Mouse (Mus musculus) midbrain, embryonic 13.5 days (tissue): ENCODE results near the gene Mmp24. TPM values are rescaled to one million over a fixed set of nuclear protein-coding genes. Genes with fewer than 3 reads are reported as not detected.

Source experiments
- ATAC-seq: fragments of 200-750 bp; cut with Nextera tagmentation; 2 replicates; pipeline ENCODE4 v1.8.0; 2017; ENCODE audit warnings: mild to moderate bottlenecking, moderate TSS enrichment, moderate library complexity
- H3K27ac ChIP-seq: fragments of 300-500 bp; sonication (generic); 2 replicates; pipeline ENCODE4 v1.5.1; 2015; ENCODE audit warnings: inconsistent platforms, mild to moderate bottlenecking, moderate library complexity
- H3K27me3 ChIP-seq: fragments of 300-500 bp; sonication (generic); 2 replicates; pipeline ENCODE4 v1.6.1; 2015; ENCODE audit warnings: mild to moderate bottlenecking, inconsistent platforms
- H3K36me3 ChIP-seq: fragments of 300-500 bp; sonication (generic); 2 replicates; pipeline ENCODE4 v1.6.1; 2015; ENCODE audit warnings: mild to moderate bottlenecking, inconsistent platforms
- H3K4me1 ChIP-seq: fragments of 300-500 bp; sonication (generic); replicated peaks from 2 replicates; pipeline ENCODE4 v1.6.1; 2015; ENCODE audit warnings: inconsistent platforms
- H3K4me2 ChIP-seq: fragments of 300-500 bp; sonication (generic); replicated peaks from 2 replicates; pipeline ENCODE4 v1.6.1; 2015; ENCODE audit warnings: moderate library complexity, mild to moderate bottlenecking, inconsistent platforms
- H3K4me3 ChIP-seq: fragments of 300-500 bp; sonication (generic); replicated peaks from 2 replicates; pipeline ENCODE4 v1.5.1; 2015; ENCODE audit warnings: mild to moderate bottlenecking, inconsistent platforms
- H3K9ac ChIP-seq: fragments of 300-500 bp; sonication (generic); replicated peaks from 2 replicates; pipeline ENCODE4 v1.6.1; 2015; ENCODE audit warnings: mild to moderate bottlenecking, inconsistent platforms
- H3K9me3 ChIP-seq: fragments of 300-500 bp; sonication (generic); 2 replicates; pipeline ENCODE4 v1.6.1; 2016; ENCODE audit warnings: mild to moderate bottlenecking, inconsistent platforms
- WGBS: fragments of 180-500 bp; shearing (Covaris S2); methylation state at CpG from one replicate; pipeline ENCODE4 v1.1.7; 2015; 5-methylcytosine and 5-hydroxymethylcytosine counted together
- polyA plus RNA-seq: library from polyadenylated mRNA; unstranded; fragments of >200 nt; fragmentation: Nextera tagmentation; extraction: Ambion mirVana; gene quantifications from 2 replicates; pipeline ENCODE4 v1.2.1, GENCODE M21; 2015

Gene Mmp24
- polyA plus RNA-seq, 1 experiment from 2014 or later = 9.4 TPM

- ATAC-seq = no peak
- peaks cover 38% of the 10 kb centered on the region for H3K4me1 ChIP-seq
- H3K9me3 ChIP-seq = no peaks in the 10 kb centered on the region
- no peak overlapping the region for H3K9ac ChIP-seq
- no peak overlapping the region for H3K4me3 ChIP-seq
- no peaks in the 10 kb centered on the region for H3K36me3 ChIP-seq
- peaks cover 20% of the 10 kb centered on the region for H3K27me3 ChIP-seq
- H3K4me2 ChIP-seq = 0 out of 2 replicates have a peak overlapping the region, but pooled peaks have one; percentile 7
- no peak overlapping the region for H3K27ac ChIP-seq
- 50% methylated on average over 6 of the region's 6 CpGs for WGBS
Measured at GRCm38 (mm10) chr2:155778004-155778403, 2.9 kb downstream of the Mmp24 start.

GRCm38 (mm10) chr2:155779066-155779465, 3.9 kb downstream of the Mmp24 start:
- peaks cover 38% of the 10 kb centered on the region for H3K4me1 ChIP-seq
- no peak overlapping the region for H3K27ac ChIP-seq
- H3K27me3 ChIP-seq = peaks cover 9% of the 10 kb centered on the region
- ATAC-seq = no peak
- H3K9ac ChIP-seq = no peak overlapping the region
- H3K4me2 ChIP-seq = no peak overlapping the region
- H3K9me3 ChIP-seq = no peaks in the 10 kb centered on the region
- no peak overlapping the region for H3K4me3 ChIP-seq
- H3K36me3 ChIP-seq = no peaks in the 10 kb centered on the region
- 59% methylated on average over 7 of the region's 7 CpGs for WGBS

- Histone ChIP-seq H3K4me1 (peaks cover 37% of the 10 kb centered on the region), H3K27me3 (peaks cover 5% of the 10 kb centered on the region; the same call in 1 of the 2 replicates), H3K27ac (no peak overlapping the region), H3K4me2 (no peak overlapping the region), H3K9ac (no peak overlapping the region), H3K4me3 (no peak overlapping the region), H3K9me3 (no peaks in the 10 kb centered on the region), H3K36me3 (no peaks in the 10 kb centered on the region)
- 87% methylated on average over 3 of the region's 3 CpGs for WGBS
- no peak for ATAC-seq
Measured at GRCm38 (mm10) chr2:155779506-155779905, 4.4 kb downstream of the Mmp24 start.

GRCm38 (mm10) chr2:155784534-155784933, 9.4 kb downstream of the Mmp24 start:
- H3K9ac ChIP-seq = no peak overlapping the region
- ATAC-seq = no peak
- WGBS = 76% methylated on average over 6 of the region's 6 CpGs
- H3K4me3 ChIP-seq = no peak overlapping the region
- H3K4me1 ChIP-seq = no peaks in the 10 kb centered on the region
- H3K36me3 ChIP-seq = no peaks in the 10 kb centered on the region
- H3K27ac ChIP-seq = no peak overlapping the region
- H3K27me3 ChIP-seq = no peaks in the 10 kb centered on the region
- no peaks in the 10 kb centered on the region for H3K9me3 ChIP-seq
- H3K4me2 ChIP-seq = no peak overlapping the region

GRCm38 (mm10) chr2:155786905-155787304, 11.8 kb downstream of the Mmp24 start:
- no peak overlapping the region for H3K4me2 ChIP-seq
- no peaks in the 10 kb centered on the region for H3K4me1 ChIP-seq
- H3K27ac ChIP-seq = no peak overlapping the region
- ATAC-seq = no peak
- H3K4me3 ChIP-seq = no peak overlapping the region
- H3K27me3 ChIP-seq = no peaks in the 10 kb centered on the region
- no peak overlapping the region for H3K9ac ChIP-seq
- H3K9me3 ChIP-seq = no peaks in the 10 kb centered on the region
- WGBS = 80% methylated on average over 5 of the region's 5 CpGs
- H3K36me3 ChIP-seq = no peaks in the 10 kb centered on the region

GRCm38 (mm10) chr2:155787949-155788931, 13.1 kb downstream of the Mmp24 start:
- H3K4me3 ChIP-seq = no peak overlapping the region
- no peak overlapping the region for H3K27ac ChIP-seq
- H3K9ac ChIP-seq = no peak overlapping the region
- 82% methylated on average over 18 of the region's 18 CpGs for WGBS
- H3K27me3 ChIP-seq = no peaks in the 10 kb centered on the region
- H3K4me1 ChIP-seq = 0 out of 2 replicates have a peak, but pooled peaks cover 3% of the 10 kb centered on the region
- no peak overlapping the region for H3K4me2 ChIP-seq
- 0 out of 2 replicates have a peak, but pooled peaks cover 3% of the 10 kb centered on the region for H3K36me3 ChIP-seq
- ATAC-seq = no peak
- H3K9me3 ChIP-seq = no peaks in the 10 kb centered on the region

- Histone ChIP-seq H3K9ac (no peak overlapping the region), H3K27ac (no peak overlapping the region), H3K4me3 (no peak overlapping the region), H3K36me3 (peaks cover 20% of the 10 kb centered on the region), H3K4me2 (0 out of 2 replicates have a peak overlapping the region, but pooled peaks have one; percentile 3), H3K4me1 (0 out of 2 replicates have a peak, but pooled peaks cover 3% of the 10 kb centered on the region), H3K9me3 (no peaks in the 10 kb centered on the region), H3K27me3 (no peaks in the 10 kb centered on the region)
- 29% methylated on average over 12 of the region's 12 CpGs for WGBS
- ATAC-seq = no peak
Measured at GRCm38 (mm10) chr2:155792899-155793298, 17.8 kb downstream of the Mmp24 start.

GRCm38 (mm10) chr2:155794674-155795445, 19.7 kb downstream of the Mmp24 start:
- Histone ChIP-seq H3K9ac (no peak overlapping the region), H3K9me3 (no peaks in the 10 kb centered on the region), H3K36me3 (peaks cover 38% of the 10 kb centered on the region), H3K4me3 (no peak overlapping the region), H3K27ac (no peak overlapping the region), H3K4me1 (0 out of 2 replicates have a peak, but pooled peaks cover 3% of the 10 kb centered on the region), H3K27me3 (no peaks in the 10 kb centered on the region), H3K4me2 (no peak overlapping the region)
- 90% methylated on average over 12 of the region's 12 CpGs for WGBS
- no peak for ATAC-seq

- Histone ChIP-seq H3K9me3 (no peaks in the 10 kb centered on the region), H3K4me3 (no peak overlapping the region), H3K4me2 (no peak overlapping the region), H3K27me3 (no peaks in the 10 kb centered on the region), H3K9ac (no peak overlapping the region), H3K27ac (no peak overlapping the region), H3K4me1 (no peaks in the 10 kb centered on the region), H3K36me3 (peaks cover 67% of the 10 kb centered on the region)
- WGBS = 62% methylated on average over 3 of the region's 3 CpGs
- ATAC-seq = no peak
Measured at GRCm38 (mm10) chr2:155798613-155799012, 23.5 kb downstream of the Mmp24 start.

GRCm38 (mm10) chr2:155802761-155803160, 27.6 kb downstream of the Mmp24 start:
- H3K4me2 ChIP-seq = no peak overlapping the region
- no peak overlapping the region for H3K9ac ChIP-seq
- WGBS = 58% methylated on average over 3 of the region's 3 CpGs
- H3K27ac ChIP-seq = no peak overlapping the region
- no peaks in the 10 kb centered on the region for H3K4me1 ChIP-seq
- peaks cover 55% of the 10 kb centered on the region for H3K36me3 ChIP-seq
- no peaks in the 10 kb centered on the region for H3K9me3 ChIP-seq
- ATAC-seq = no peak
- H3K27me3 ChIP-seq = no peaks in the 10 kb centered on the region
- H3K4me3 ChIP-seq = no peak overlapping the region

- H3K27me3 ChIP-seq = no peaks in the 10 kb centered on the region
- H3K4me2 ChIP-seq = no peak overlapping the region
- WGBS = 76% methylated on average over 5 of the region's 5 CpGs
- no peak overlapping the region for H3K27ac ChIP-seq
- no peaks in the 10 kb centered on the region for H3K9me3 ChIP-seq
- ATAC-seq = no peak
- H3K36me3 ChIP-seq = peaks cover 45% of the 10 kb centered on the region
- H3K4me1 ChIP-seq = no peaks in the 10 kb centered on the region
- no peak overlapping the region for H3K9ac ChIP-seq
- no peak overlapping the region for H3K4me3 ChIP-seq
Measured at GRCm38 (mm10) chr2:155804053-155804452, 28.9 kb downstream of the Mmp24 start.
